9 mouse cellular contexts compared by ENCODE assay signal in genomic region chr3:127835594-127835993, GRCm38 (mm10). TPM values are rescaled to one million over a fixed set of nuclear protein-coding genes. Genes with fewer than 3 reads are reported as not detected.
DNase-seq lines count a peak whose midpoint lies in the region; ATAC-seq and TF ChIP-seq lines count a peak whose summit lies in the region.
"Had no signal": no experiment of that assay in that cellular context is flagged by ENCODE, and none has a peak within 500 bp of the region (broad histone marks: within the 10 kb centered on the region; RNA-seq: fewer than 3 reads in every experiment).

No protein-coding gene starts in this region.

- no peak for ATAC-seq in heart, embryonic 16.5 days (replicated peaks; ENCODE audit: extremely low read depth, insufficient read depth, low FRiP score)
- ATAC-seq in hindbrain, postnatal 0 days, result no peak

- peaks cover 33% of the 10 kb centered on the region for H3K79me2 ChIP-seq in MEL (ENCODE audit: control insufficient read depth, insufficient read depth, low read length, poor library complexity)

- DNase-seq in heart, adult 9 months (ENCODE audit: low spot score in 2 of 2), result no peak
- peak; percentile 24 for DNase-seq in MEL (ENCODE audit: low read depth, low spot score)
- no peak for DNase-seq in hindbrain, postnatal 0 days (ENCODE audit: low spot score)
- DNase-seq in midbrain, embryonic 10.5 days (ENCODE audit: low spot score), result no peak
- no peak for DNase-seq in urinary bladder, postnatal 14 days (ENCODE audit: low spot score)
- DNase-seq in frontal cortex, postnatal 25 days (ENCODE audit: low spot score in 2 of 2), result no peak
- no peak for DNase-seq in gastrocnemius, adult 8-10 months (ENCODE audit: low spot score in 2 of 2)

- TF ChIP-seq RAD21 in MEL (IDR thresholded peaks at IDR 0.05; ENCODE audit: low read depth, low read length), result no peak

- H3K36me3 ChIP-seq in heart, embryonic 16.5 days (ENCODE audit: control insufficient read depth, insufficient read depth), result no peaks in the 10 kb centered on the region
- peaks cover 6 to 26% of the 10 kb centered on the region in 2 experiments; a peak in 3 of 4 replicates for H3K36me3 ChIP-seq in MEL (ENCODE audit: control insufficient read depth in 1 of 2, insufficient read depth in 2 of 2, low read length in 2 of 2)
- no peaks in the 10 kb centered on the region for H3K36me3 ChIP-seq in hindbrain, postnatal 0 days (ENCODE audit: insufficient read depth, low read length)
- H3K36me3 ChIP-seq in midbrain, embryonic 10.5 days, result peaks cover 16% of the 10 kb centered on the region; the same call in 1 of the 2 replicates
- H3K36me3 ChIP-seq: heart, embryonic 15.5 days had no signal

- TF ChIP-seq POLR2A in MEL (IDR thresholded peaks at IDR 0.05; ENCODE audit: control insufficient read depth in 1 of 2, insufficient read depth in 1 of 2, low read depth in 1 of 2, low read length in 2 of 2, poor library complexity in 1 of 2), result no peak

- H3K9me3 ChIP-seq in heart, embryonic 16.5 days (replicated peaks; ENCODE audit: control insufficient read depth, low read length), result no peaks in the 10 kb centered on the region
- H3K9me3 ChIP-seq in MEL (replicated peaks; ENCODE audit: insufficient read depth, low read length), result no peaks in the 10 kb centered on the region
- no peaks in the 10 kb centered on the region for H3K9me3 ChIP-seq in hindbrain, postnatal 0 days (ENCODE audit: low read length)
- no peaks in the 10 kb centered on the region for H3K9me3 ChIP-seq in midbrain, embryonic 10.5 days (replicated peaks)
- H3K9me3 ChIP-seq: heart, embryonic 15.5 days had no signal

- H3K27me3 ChIP-seq in heart, embryonic 16.5 days (ENCODE audit: control insufficient read depth, insufficient read depth, low read length), result no peaks in the 10 kb centered on the region
- H3K27me3 ChIP-seq in MEL (ENCODE audit: control insufficient read depth in 1 of 2, insufficient read depth in 2 of 2, low read length in 2 of 2), result no peaks in the 10 kb centered on the region
- no peaks in the 10 kb centered on the region for H3K27me3 ChIP-seq in hindbrain, postnatal 0 days (ENCODE audit: insufficient read depth, low read length)
- H3K27me3 ChIP-seq in midbrain, embryonic 10.5 days (ENCODE audit: low read depth, poor library complexity, severe bottlenecking), result no peaks in the 10 kb centered on the region
- H3K27me3 ChIP-seq: heart, embryonic 15.5 days had no signal

- H3K4me3 ChIP-seq in heart, embryonic 16.5 days (ENCODE audit: low read length), result no peak overlapping the region
- H3K4me3 ChIP-seq in MEL (ENCODE audit: control insufficient read depth in 1 of 2, insufficient read depth in 1 of 2, low read depth in 2 of 2, low read length in 2 of 2), result peak overlapping the region; percentile 9 to 94; a peak in 2 of 4 replicates
- H3K4me3 ChIP-seq in hindbrain, postnatal 0 days (ENCODE audit: low read length), result no peak overlapping the region
- H3K4me3 ChIP-seq in midbrain, embryonic 10.5 days, result 0 out of 2 replicates have a peak overlapping the region, but pooled peaks have one; percentile 97
- H3K4me3 ChIP-seq: heart, embryonic 15.5 days had no signal

- no peak overlapping the region for H3K9ac ChIP-seq in heart, embryonic 16.5 days (ENCODE audit: low read length)
- peak overlapping the region; percentile 13; the same call in 1 of the 2 replicates for H3K9ac ChIP-seq in MEL (ENCODE audit: control insufficient read depth, low read depth, low read length, poor library complexity, severe bottlenecking)
- no peak overlapping the region for H3K9ac ChIP-seq in hindbrain, postnatal 0 days (replicated peaks; ENCODE audit: low read length)

- no peak for TF ChIP-seq CTCF in MEL (IDR thresholded peaks at IDR 0.05 in 2 of 3, conservative IDR thresholded peaks at IDR 0.05 in 1 of 3; ENCODE audit: control insufficient read depth in 1 of 3, insufficient read depth in 1 of 3, low read depth in 2 of 3, low read length in 3 of 3, poor library complexity in 1 of 3, severe bottlenecking in 1 of 3)
- TF ChIP-seq CTCF in hindbrain, postnatal 0 days (IDR thresholded peaks at IDR 0.05; ENCODE audit: low read depth), result no peak

- 61% methylated on average over 6 of the region's 6 CpGs for WGBS in heart, embryonic 16.5 days
- 76% methylated on average over 6 of the region's 6 CpGs for WGBS in hindbrain, postnatal 0 days
- 87% methylated on average over 6 of the region's 6 CpGs for WGBS in midbrain, embryonic 10.5 days

- H3K4me2 ChIP-seq in heart, embryonic 16.5 days (ENCODE audit: low read depth, low read length), result peak overlapping the region; percentile 95; the same call in 1 of the 2 replicates
- peak overlapping the region; percentile 70 for H3K4me2 ChIP-seq in hindbrain, postnatal 0 days (ENCODE audit: low read depth, low read length)

- TF ChIP-seq EP300 in MEL (IDR thresholded peaks at IDR 0.05; ENCODE audit: low read depth in 1 of 2, low read length in 2 of 2), result peak; percentile 7 to 43; a peak in 1 of 4 replicates

- H3K4me1 ChIP-seq in heart, embryonic 16.5 days (ENCODE audit: control insufficient read depth, insufficient read depth, low read length), result peaks cover 15% of the 10 kb centered on the region
- peaks cover 10 to 13% of the 10 kb centered on the region in 2 experiments for H3K4me1 ChIP-seq in MEL (ENCODE audit: control insufficient read depth in 1 of 2, insufficient read depth in 2 of 2, low read length in 2 of 2)
- no peaks in the 10 kb centered on the region; the same call in none of the 2 replicates for H3K4me1 ChIP-seq in hindbrain, postnatal 0 days (ENCODE audit: insufficient read depth, low read length)
- H3K4me1 ChIP-seq in midbrain, embryonic 10.5 days, result peaks cover 31% of the 10 kb centered on the region

- no peak overlapping the region for H3K27ac ChIP-seq in heart, embryonic 16.5 days (ENCODE audit: low read length)
- H3K27ac ChIP-seq in MEL (ENCODE audit: control insufficient read depth, low read depth, low read length), result no peak overlapping the region
- no peak overlapping the region for H3K27ac ChIP-seq in hindbrain, postnatal 0 days
- no peak overlapping the region for H3K27ac ChIP-seq in midbrain, embryonic 10.5 days (replicated peaks)
- H3K27ac ChIP-seq: heart, embryonic 15.5 days had no signal

TF ChIP-seq in MEL, 35 proteins besides CTCF, POLR2A, EP300 and RAD21 (continues in another document):
- TF ChIP-seq MEF2A (IDR thresholded peaks at IDR 0.05; ENCODE audit: extremely low read depth, insufficient replicate concordance, low read depth, low read length, poor library complexity, severe bottlenecking) (no peak), ZMIZ1 (IDR thresholded peaks at IDR 0.05; ENCODE audit: low read depth, low read length) (no peak), SIN3A (IDR thresholded peaks at IDR 0.05; ENCODE audit: low read length) (0 out of 2 replicates have a peak, but pooled peaks have one; percentile 23), ELF1 (IDR thresholded peaks at IDR 0.05; ENCODE audit: low read depth, low read length) (no peak), MAFK (IDR thresholded peaks at IDR 0.05; ENCODE audit: borderline replicate concordance, low read depth, low read length) (no peak), MYC (IDR thresholded peaks at IDR 0.05; ENCODE audit: low read depth, low read length) (no peak), USF2 (IDR thresholded peaks at IDR 0.05; ENCODE audit: borderline replicate concordance in 1 of 2, insufficient read depth in 1 of 2, low read depth in 1 of 2, low read length in 2 of 2) (0 out of 4 replicates have a peak, but pooled peaks of 1 of the 2 experiments have one; percentile 46), ZC3H11A (IDR thresholded peaks at IDR 0.05; ENCODE audit: low read depth, low read length) (no peak), CHD1 (IDR thresholded peaks at IDR 0.05; ENCODE audit: low read depth, low read length) (no peak), MAZ (IDR thresholded peaks at IDR 0.05; ENCODE audit: low read depth, low read length) (no peak), NELFE (IDR thresholded peaks at IDR 0.05; ENCODE audit: low read depth, low read length) (no peak), SMC3 (IDR thresholded peaks at IDR 0.05; ENCODE audit: low read depth, low read length) (no peak), MAX (IDR thresholded peaks at IDR 0.05; ENCODE audit: low read length) (peak; percentile 56; the same call in 1 of the 2 replicates), BHLHE40 (IDR thresholded peaks at IDR 0.05; ENCODE audit: borderline replicate concordance, low read depth, low read length) (peak; percentile 74; the same call in 1 of the 2 replicates)

RNA-seq across cellular contexts. Expression of gene Ap1ar, which starts 1.7 kb away (rescaled TPM):
- polyA plus RNA-seq in heart, embryonic 16.5 days (2015; fragmentation: Nextera tagmentation; extraction: Ambion mirVana), result 23.8 and 31.6 TPM in 2 replicates
- total RNA-seq in MEL (2012; rRNA removed), result 52.4 and 65.0 TPM in 2 replicates
- polyA plus RNA-seq in MEL (2012; ENCODE audit: insufficient read depth in 1 of 2, insufficient read length in 2 of 2, low read depth in 1 of 2, low replicate concordance in 2 of 2, missing spikeins in 1 of 2), result 100 to 1,000 TPM in 1 of 2 experiments, not detected in 1; 107 TPM
- 77.8 and 84.5 TPM in 2 replicates for total RNA-seq in hindbrain, postnatal 0 days (2014; rRNA removed)
- polyA plus RNA-seq in hindbrain, postnatal 0 days (2015; fragmentation: Nextera tagmentation; extraction: Ambion mirVana), result 65.4 and 69.7 TPM in 2 replicates
- 54.6 and 54.8 TPM in 2 replicates for polyA plus RNA-seq in midbrain, embryonic 10.5 days (2016; fragmentation: Nextera tagmentation; extraction: Ambion mirVana)
- total RNA-seq in gastrocnemius, adult 8-10 months (2022), result 10 to 100 TPM; 22.7 to 30.0 (median 27.5) TPM

RNA-seq across cellular contexts. Expression of gene Tifa, which starts 46.0 kb away (rescaled TPM):
- 3.1 and 4.0 TPM in 2 replicates for polyA plus RNA-seq in heart, embryonic 16.5 days (2015; fragmentation: Nextera tagmentation; extraction: Ambion mirVana)
- 1.4 and 1.7 TPM in 2 replicates for total RNA-seq in MEL (2012; rRNA removed)
- polyA plus RNA-seq in MEL (2012; ENCODE audit: insufficient read depth in 1 of 2, insufficient read length in 2 of 2, low read depth in 1 of 2, low replicate concordance in 2 of 2, missing spikeins in 1 of 2), result 1 to 10 TPM in 1 of 2 experiments, not detected in 1; 3.0 TPM
- 1.7 and 1.9 TPM in 2 replicates for total RNA-seq in hindbrain, postnatal 0 days (2014; rRNA removed)
- 3.6 and 3.8 TPM in 2 replicates for polyA plus RNA-seq in hindbrain, postnatal 0 days (2015; fragmentation: Nextera tagmentation; extraction: Ambion mirVana)
- 2.1 and 3.0 TPM in 2 replicates for polyA plus RNA-seq in midbrain, embryonic 10.5 days (2016; fragmentation: Nextera tagmentation; extraction: Ambion mirVana)
- total RNA-seq in gastrocnemius, adult 8-10 months (2022), result 1 to 10 TPM in 2 of 4 experiments, under 1 TPM in 2; 0.85 to 1.6 (median 1.0) TPM

RNA-seq across cellular contexts. Expression of gene Alpk1, which starts 55.3 kb away (rescaled TPM):
- polyA plus RNA-seq in heart, embryonic 16.5 days (2015; fragmentation: Nextera tagmentation; extraction: Ambion mirVana), result 0.92 and 1.2 TPM in 2 replicates
- total RNA-seq in MEL (2012; rRNA removed), result 1.8 and 2.4 TPM in 2 replicates
- 1 to 10 TPM in 1 of 2 experiments, not detected in 1; 1.8 TPM for polyA plus RNA-seq in MEL (2012; ENCODE audit: insufficient read depth in 1 of 2, insufficient read length in 2 of 2, low read depth in 1 of 2, low replicate concordance in 2 of 2, missing spikeins in 1 of 2)
- total RNA-seq in hindbrain, postnatal 0 days (2014; rRNA removed), result 1.3 and 5.3 TPM in 2 replicates
- polyA plus RNA-seq in hindbrain, postnatal 0 days (2015; fragmentation: Nextera tagmentation; extraction: Ambion mirVana), result 0.49 and 0.57 TPM in 2 replicates
- 0.95 and 0.98 TPM in 2 replicates for polyA plus RNA-seq in midbrain, embryonic 10.5 days (2016; fragmentation: Nextera tagmentation; extraction: Ambion mirVana)
- total RNA-seq in gastrocnemius, adult 8-10 months (2022), result 1 to 10 TPM in 3 of 4 experiments, under 1 TPM in 1; 0.92 to 1.8 (median 1.6) TPM

Comparison
In these comparisons a context has a peak if more than half of its experiments do, and no peak if none do; other contexts are left out.
1. H3K4me3 ChIP-seq: peak in MEL (2 of 2) and midbrain, embryonic 10.5 days (single experiment); none in heart, embryonic 16.5 days (single experiment) and hindbrain, postnatal 0 days (single experiment).